Mouse (Mus musculus): ENCODE data around the gene Slamf1.
"Not testable (repeated sequence)": the region's sequence is repeated elsewhere in the genome, so short reads cannot be mapped to it uniquely, and the experiment has no call there.

Gene Slamf1

GRCm38 (mm10) chr1:171811048-171811447 is 44.1 kb downstream of the Slamf1 start:
- DNase-seq: not testable (repeated sequence)

- DNase-seq: peak; percentile 49
Measured at GRCm38 (mm10) chr1:171815545-171816439, 48.9 kb downstream of the Slamf1 start.

- DNase-seq: no peak
Measured at GRCm38 (mm10) chr1:171816991-171817390, 50.1 kb downstream of the Slamf1 start.

- DNase-seq: no peak
Measured at GRCm38 (mm10) chr1:171821331-171821730, 54.4 kb downstream of the Slamf1 start.

DNA sequence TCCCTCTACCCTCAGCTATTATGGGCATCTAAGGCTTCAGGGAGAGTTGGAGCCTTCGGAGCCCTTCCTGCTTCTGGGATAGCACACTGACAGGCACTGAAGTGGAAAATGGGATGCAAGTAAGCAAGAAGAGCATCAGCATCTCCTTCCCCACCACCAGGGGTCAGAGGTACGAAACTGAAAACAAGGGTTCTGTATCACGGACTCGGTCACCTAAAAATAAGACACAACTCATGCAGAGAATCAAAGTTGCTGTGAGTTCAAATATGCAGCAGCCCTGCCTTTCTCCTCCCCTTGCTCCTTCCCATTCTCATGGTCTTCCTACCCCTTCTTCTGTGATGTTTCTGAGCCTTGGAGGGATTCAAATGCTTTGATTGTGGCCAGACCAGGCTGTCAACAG is 58.5 kb downstream of the Slamf1 start:
- DNase-seq: no peak

GRCm38 (mm10) chr1:171826164-171826563 is 59.2 kb downstream of the Slamf1 start:
- no peak for DNase-seq

DNA sequence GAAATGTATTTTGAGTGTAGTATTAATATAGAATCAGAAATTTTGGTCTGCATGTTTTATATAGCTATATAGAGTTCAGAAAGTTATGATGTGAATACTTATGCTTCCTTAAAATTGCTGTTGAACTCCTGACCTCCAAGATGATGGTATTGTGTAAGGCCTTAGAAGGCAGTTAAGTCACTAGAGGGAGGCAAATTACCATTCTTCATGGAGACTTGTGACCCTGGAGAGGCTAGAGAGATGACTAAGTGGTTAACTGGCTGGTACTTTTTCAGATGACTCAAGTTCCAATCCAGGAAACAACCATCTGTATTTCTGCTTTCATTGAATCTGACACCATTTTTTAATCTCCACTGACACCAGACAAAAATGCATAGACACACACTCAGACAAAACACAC is 60.7 kb downstream of the Slamf1 start:
- no peak for DNase-seq

- no peak for DNase-seq
Measured at GRCm38 (mm10) chr1:171839488-171839887, 72.6 kb downstream of the Slamf1 start, which contains the start of gene Cd84. TSS of gene Cd84 (plus strand) at chr1:171839697.

- DNase-seq: no peak
Measured at GRCm38 (mm10) chr1:171840450-171841023, 73.6 kb downstream of the Slamf1 start.

GRCm38 (mm10) chr1:171845035-171845754 is 78.3 kb downstream of the Slamf1 start:
- DNase-seq: no peak

GRCm38 (mm10) chr1:171848201-171848600 is 81.3 kb downstream of the Slamf1 start:
- no peak for DNase-seq

DNA sequence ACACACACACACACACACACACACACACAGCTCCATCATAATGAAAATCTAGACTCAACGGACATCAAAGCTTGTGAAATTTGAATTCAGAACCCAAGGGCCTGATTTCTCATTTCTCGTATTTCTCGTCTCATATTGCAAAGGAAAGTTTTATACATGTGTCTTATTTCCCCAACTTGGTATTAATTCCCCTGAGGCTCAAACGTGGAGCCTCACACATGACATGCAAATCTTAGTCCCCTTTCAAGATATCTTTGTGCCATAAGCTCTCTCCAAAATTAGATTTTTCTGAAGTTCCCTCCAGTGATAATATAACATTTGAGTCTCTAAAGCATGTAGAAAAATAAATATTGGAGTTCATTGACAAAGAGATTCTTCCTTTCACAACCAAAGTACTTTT is 81.8 kb downstream of the Slamf1 start:
- DNase-seq: no peak

- DNase-seq: peak; percentile 37
Measured at GRCm38 (mm10) chr1:171849454-171849853, 82.5 kb downstream of the Slamf1 start.
